Mouse (Mus musculus): Measurements from ENCODE around the gene Tmem163. TPM values are rescaled to one million over a fixed set of nuclear protein-coding genes. Genes with fewer than 3 reads are reported as not detected.

Gene Tmem163
- polyA plus RNA-seq, 1 experiment: 0.06 TPM

DNA sequence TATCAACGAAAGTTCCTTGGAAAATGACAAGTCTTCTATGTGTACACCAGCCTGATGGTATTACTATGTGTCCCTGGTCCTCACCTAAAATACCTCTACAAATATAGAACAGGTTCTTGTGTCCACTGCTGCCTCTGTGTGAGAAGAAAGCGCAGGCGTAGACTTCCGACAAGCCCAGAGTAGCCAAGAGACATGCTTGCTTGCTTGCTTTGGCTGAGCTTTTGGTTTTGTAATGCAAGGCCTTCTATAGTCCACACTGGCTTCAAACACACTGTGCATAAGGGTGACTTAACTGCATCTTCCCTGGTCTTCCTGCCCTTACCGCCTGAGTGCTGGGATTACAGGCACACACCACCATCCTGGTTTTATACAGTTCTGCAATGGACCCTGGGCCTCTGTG is 212.1 kb downstream of the Tmem163 start:
- H3K36me3 ChIP-seq (ENCODE audit: control insufficient read depth, insufficient read depth): no peaks in the 10 kb centered on the region

DNA sequence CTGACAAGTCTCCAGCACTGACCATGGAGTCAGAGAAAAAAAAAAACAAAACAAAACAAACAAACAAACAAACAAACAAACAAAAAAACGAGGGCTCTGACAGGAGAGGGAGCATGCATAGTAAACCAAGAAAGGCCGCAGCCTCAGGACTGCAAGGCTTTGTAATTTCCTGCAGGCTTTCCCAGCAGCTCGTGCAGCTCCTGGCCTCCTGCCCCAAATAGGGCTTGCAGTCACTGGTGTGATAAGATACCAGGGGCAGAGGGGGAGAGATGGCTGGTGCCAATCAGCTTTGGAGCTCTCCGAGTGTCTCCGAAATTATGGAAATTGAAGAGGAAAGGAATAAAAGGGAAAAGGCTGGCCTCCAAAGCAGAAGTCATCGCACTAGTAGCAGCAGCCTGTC is 214.1 kb downstream of the Tmem163 start:
- Histone ChIP-seq H3K4me3 (ENCODE audit: insufficient read depth, poor library complexity, severe bottlenecking) (no peak overlapping the region), H3K27me3 (ENCODE audit: control insufficient read depth, insufficient read depth, insufficient read length) (no peaks in the 10 kb centered on the region), H3K79me2 (ENCODE audit: control insufficient read depth, insufficient read depth) (no peaks in the 10 kb centered on the region), H3K36me3 (ENCODE audit: control insufficient read depth, insufficient read depth) (no peaks in the 10 kb centered on the region), H3K79me3 (ENCODE audit: low read depth) (no peaks in the 10 kb centered on the region), H3ac (ENCODE audit: control insufficient read depth, insufficient read length, low read depth) (no peak overlapping the region)
- TF ChIP-seq USF1 (IDR thresholded peaks at IDR 0.05; ENCODE audit: low read depth): no peak
- no peak for TF ChIP-seq CTCF (IDR thresholded peaks at IDR 0.05; ENCODE audit: control insufficient read depth, insufficient read depth, insufficient read length)
- TF ChIP-seq MYOG (IDR thresholded peaks at IDR 0.05; ENCODE audit: control insufficient read depth, extremely low read depth, insufficient read length): no peak
- no peak for TF ChIP-seq MAX (IDR thresholded peaks at IDR 0.05)
- TF ChIP-seq FOSL1 (IDR thresholded peaks at IDR 0.05; ENCODE audit: insufficient read depth, low read length, poor library complexity, severe bottlenecking): no peak

More for the DNA sequence above, 212.1 kb downstream of the Tmem163 start:
- Histone ChIP-seq H3ac (ENCODE audit: control insufficient read depth, insufficient read length, low read depth) (no peak overlapping the region), H3K27me3 (ENCODE audit: control insufficient read depth, insufficient read depth, insufficient read length) (no peaks in the 10 kb centered on the region), H3K4me3 (ENCODE audit: insufficient read depth, poor library complexity, severe bottlenecking) (no peak overlapping the region), H3K79me3 (ENCODE audit: low read depth) (no peaks in the 10 kb centered on the region), H3K79me2 (ENCODE audit: control insufficient read depth, insufficient read depth) (no peaks in the 10 kb centered on the region)
- no peak for TF ChIP-seq CTCF (IDR thresholded peaks at IDR 0.05; ENCODE audit: control insufficient read depth, insufficient read depth, insufficient read length)
- no peak for TF ChIP-seq MAX (IDR thresholded peaks at IDR 0.05)
- TF ChIP-seq CEBPB (IDR thresholded peaks at IDR 0.05; ENCODE audit: low read depth): no peak
- no peak for TF ChIP-seq MYOD1 (IDR thresholded peaks at IDR 0.05; ENCODE audit: control insufficient read depth, insufficient read length, low read depth)
- no peak for TF ChIP-seq MYOG (IDR thresholded peaks at IDR 0.05; ENCODE audit: control insufficient read depth, extremely low read depth, insufficient read length)
- no peak for TF ChIP-seq USF1 (IDR thresholded peaks at IDR 0.05; ENCODE audit: low read depth)
- TF ChIP-seq FOSL1 (IDR thresholded peaks at IDR 0.05; ENCODE audit: insufficient read depth, low read length, poor library complexity, severe bottlenecking): no peak

DNA sequence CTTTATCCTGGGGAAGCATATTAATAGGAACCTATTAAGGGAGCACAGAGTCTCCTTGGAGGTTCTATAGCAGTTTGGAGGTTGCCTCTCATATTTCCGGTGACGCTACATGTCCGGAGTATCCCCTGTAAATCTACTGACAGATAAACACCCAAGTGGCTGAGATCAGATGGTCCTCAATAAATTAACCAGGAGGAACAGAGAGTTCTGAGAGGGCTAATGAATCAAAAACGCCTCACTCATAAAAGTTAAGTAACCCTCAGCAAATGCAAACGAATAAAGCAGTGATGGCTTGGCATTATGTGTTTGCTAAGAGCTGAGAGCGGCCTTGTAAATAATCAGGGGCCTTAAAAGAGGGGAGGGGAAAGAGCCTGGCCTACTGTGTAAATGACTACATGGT is 215.3 kb downstream of the Tmem163 start:
- Histone ChIP-seq H3K27me3 (ENCODE audit: control insufficient read depth, insufficient read depth, insufficient read length) (no peaks in the 10 kb centered on the region), H3K4me3 (ENCODE audit: insufficient read depth, poor library complexity, severe bottlenecking) (no peak overlapping the region), H3ac (ENCODE audit: control insufficient read depth, insufficient read length, low read depth) (no peak overlapping the region), H3K36me3 (ENCODE audit: control insufficient read depth, insufficient read depth) (no peaks in the 10 kb centered on the region), H3K79me3 (ENCODE audit: low read depth) (no peaks in the 10 kb centered on the region), H3K79me2 (ENCODE audit: control insufficient read depth, insufficient read depth) (no peaks in the 10 kb centered on the region)
- TF ChIP-seq CTCF (IDR thresholded peaks at IDR 0.05; ENCODE audit: control insufficient read depth, insufficient read depth, insufficient read length) (no peak), MAX (IDR thresholded peaks at IDR 0.05) (no peak), MYOG (IDR thresholded peaks at IDR 0.05; ENCODE audit: control insufficient read depth, extremely low read depth, insufficient read length) (no peak), MYOD1 (IDR thresholded peaks at IDR 0.05; ENCODE audit: control insufficient read depth, insufficient read length, low read depth) (no peak), USF1 (IDR thresholded peaks at IDR 0.05; ENCODE audit: low read depth) (no peak), CEBPB (IDR thresholded peaks at IDR 0.05; ENCODE audit: low read depth) (no peak), FOSL1 (IDR thresholded peaks at IDR 0.05; ENCODE audit: insufficient read depth, low read length, poor library complexity, severe bottlenecking) (no peak)

DNA sequence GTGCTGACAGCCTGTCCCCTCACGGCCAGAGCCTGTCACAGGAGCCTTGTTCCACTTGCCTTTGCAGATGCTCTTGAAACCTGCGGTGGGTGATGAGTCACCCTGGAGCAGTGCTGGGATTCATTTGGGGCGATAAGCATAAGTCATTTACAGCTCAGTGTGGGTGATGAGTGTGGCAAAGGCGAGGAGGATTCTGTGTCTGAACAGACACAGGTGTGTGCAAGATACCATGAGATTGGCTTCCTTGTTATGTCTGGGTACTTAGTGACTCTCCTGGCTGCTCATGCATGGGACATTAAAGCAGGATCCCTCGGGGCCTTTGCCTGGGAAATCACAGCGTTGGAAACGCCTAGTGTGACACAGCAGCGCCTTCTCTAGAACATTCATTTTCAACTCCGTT is 218.3 kb downstream of the Tmem163 start:
- no peaks in the 10 kb centered on the region for H3K27me3 ChIP-seq (ENCODE audit: control insufficient read depth, insufficient read depth, insufficient read length)
- H3ac ChIP-seq (ENCODE audit: control insufficient read depth, insufficient read length, low read depth): no peak overlapping the region
- H3K79me3 ChIP-seq (ENCODE audit: low read depth): no peaks in the 10 kb centered on the region
- H3K36me3 ChIP-seq (ENCODE audit: control insufficient read depth, insufficient read depth): no peaks in the 10 kb centered on the region
- no peaks in the 10 kb centered on the region for H3K79me2 ChIP-seq (ENCODE audit: control insufficient read depth, insufficient read depth)
- TF ChIP-seq FOSL1 (IDR thresholded peaks at IDR 0.05; ENCODE audit: insufficient read depth, low read length, poor library complexity, severe bottlenecking) (no peak), MYOD1 (IDR thresholded peaks at IDR 0.05; ENCODE audit: control insufficient read depth, insufficient read length, low read depth) (no peak), USF1 (IDR thresholded peaks at IDR 0.05; ENCODE audit: low read depth) (no peak), MYOG (IDR thresholded peaks at IDR 0.05; ENCODE audit: control insufficient read depth, extremely low read depth, insufficient read length) (no peak), MAX (IDR thresholded peaks at IDR 0.05) (no peak), CEBPB (IDR thresholded peaks at IDR 0.05; ENCODE audit: low read depth) (no peak), CTCF (IDR thresholded peaks at IDR 0.05; ENCODE audit: control insufficient read depth, insufficient read depth, insufficient read length) (no peak)
- no peak overlapping the region for H3K4me3 ChIP-seq (ENCODE audit: insufficient read depth, poor library complexity, severe bottlenecking)

DNA sequence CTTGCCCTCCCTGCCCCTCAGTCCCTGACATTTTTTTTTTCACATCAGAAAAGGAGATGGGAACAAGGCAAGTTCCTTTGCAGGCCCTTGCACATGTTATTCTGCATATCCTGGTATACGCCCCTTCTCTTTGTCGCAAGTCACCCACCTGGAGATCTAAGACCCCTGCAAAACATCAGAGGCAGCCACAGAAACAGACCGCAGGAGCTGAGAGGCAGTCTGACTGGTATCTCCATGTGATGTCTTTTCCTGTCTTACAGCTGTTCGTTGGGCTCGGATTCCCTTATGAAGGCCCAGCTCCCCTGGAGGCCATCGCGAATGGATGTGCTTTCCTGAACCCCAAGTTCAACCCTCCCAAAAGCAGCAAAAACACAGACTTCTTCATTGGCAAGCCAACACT is 219.8 kb downstream of the Tmem163 start:
- Histone ChIP-seq H3K4me3 (ENCODE audit: insufficient read depth, poor library complexity, severe bottlenecking) (no peak overlapping the region), H3K79me2 (ENCODE audit: control insufficient read depth, insufficient read depth) (no peaks in the 10 kb centered on the region), H3K27me3 (ENCODE audit: control insufficient read depth, insufficient read depth, insufficient read length) (no peaks in the 10 kb centered on the region), H3K79me3 (ENCODE audit: low read depth) (no peaks in the 10 kb centered on the region), H3ac (ENCODE audit: control insufficient read depth, insufficient read length, low read depth) (no peak overlapping the region), H3K36me3 (ENCODE audit: control insufficient read depth, insufficient read depth) (no peaks in the 10 kb centered on the region)
- no peak for TF ChIP-seq USF1 (IDR thresholded peaks at IDR 0.05; ENCODE audit: low read depth)
- no peak for TF ChIP-seq CTCF (IDR thresholded peaks at IDR 0.05; ENCODE audit: control insufficient read depth, insufficient read depth, insufficient read length)
- no peak for TF ChIP-seq FOSL1 (IDR thresholded peaks at IDR 0.05; ENCODE audit: insufficient read depth, low read length, poor library complexity, severe bottlenecking)
- TF ChIP-seq CEBPB (IDR thresholded peaks at IDR 0.05; ENCODE audit: low read depth): no peak
- TF ChIP-seq MYOG (IDR thresholded peaks at IDR 0.05; ENCODE audit: control insufficient read depth, extremely low read depth, insufficient read length): no peak
- no peak for TF ChIP-seq MYOD1 (IDR thresholded peaks at IDR 0.05; ENCODE audit: control insufficient read depth, insufficient read length, low read depth)
- TF ChIP-seq MAX (IDR thresholded peaks at IDR 0.05): no peak

DNA sequence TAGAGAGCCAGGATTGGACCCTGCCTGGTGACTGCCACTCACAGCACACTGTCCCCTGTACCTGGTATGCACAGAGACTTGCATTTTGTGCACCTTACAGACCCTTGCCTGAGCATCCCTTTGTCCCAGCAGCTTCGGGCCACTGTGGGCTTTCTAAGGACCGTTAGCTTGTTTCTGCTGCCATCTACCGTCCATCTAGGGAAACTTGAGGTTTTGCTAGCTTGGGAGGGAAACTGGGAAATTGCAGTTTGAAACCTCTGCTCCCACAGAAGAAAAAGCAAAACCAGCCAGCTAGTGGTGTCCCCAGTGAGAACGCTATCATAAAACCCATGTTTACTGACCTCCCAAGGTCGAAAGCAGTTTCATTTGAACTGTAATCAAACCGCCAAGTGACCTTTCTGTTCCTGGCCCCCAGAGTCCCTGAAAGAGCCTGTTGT is 220.3 kb downstream of the Tmem163 start:
- H3K36me3 ChIP-seq (ENCODE audit: control insufficient read depth, insufficient read depth): no peaks in the 10 kb centered on the region
- H3K79me2 ChIP-seq (ENCODE audit: control insufficient read depth, insufficient read depth): no peaks in the 10 kb centered on the region
- no peak overlapping the region for H3ac ChIP-seq (ENCODE audit: control insufficient read depth, insufficient read length, low read depth)
- no peaks in the 10 kb centered on the region for H3K79me3 ChIP-seq (ENCODE audit: low read depth)
- no peak overlapping the region for H3K4me3 ChIP-seq (ENCODE audit: insufficient read depth, poor library complexity, severe bottlenecking)
- TF ChIP-seq CTCF (IDR thresholded peaks at IDR 0.05; ENCODE audit: control insufficient read depth, insufficient read depth, insufficient read length) (no peak), MYOG (IDR thresholded peaks at IDR 0.05; ENCODE audit: control insufficient read depth, extremely low read depth, insufficient read length) (no peak), FOSL1 (IDR thresholded peaks at IDR 0.05; ENCODE audit: insufficient read depth, low read length, poor library complexity, severe bottlenecking) (no peak), MYOD1 (IDR thresholded peaks at IDR 0.05; ENCODE audit: control insufficient read depth, insufficient read length, low read depth) (no peak), CEBPB (IDR thresholded peaks at IDR 0.05; ENCODE audit: low read depth) (no peak), MAX (IDR thresholded peaks at IDR 0.05) (no peak), USF1 (IDR thresholded peaks at IDR 0.05; ENCODE audit: low read depth) (no peak)
- no peaks in the 10 kb centered on the region for H3K27me3 ChIP-seq (ENCODE audit: control insufficient read depth, insufficient read depth, insufficient read length)

Data from C2C12 (cell line).